Mouse (Mus musculus): ENCODE measurements around the gene Vmn1r111.
"Not testable (repeated sequence)": the region's sequence is repeated elsewhere in the genome, so short reads cannot be mapped to it uniquely, and the experiment has no call there.

Gene Vmn1r111

GRCm38 (mm10) chr7:20703116-20703515 is at the start of gene Vmn1r111:
Vmn1r111 (minus strand) TSS chr7:20703216.
- not testable (repeated sequence) for DNase-seq (ENCODE audit: low read depth, low spot score)

DNA sequence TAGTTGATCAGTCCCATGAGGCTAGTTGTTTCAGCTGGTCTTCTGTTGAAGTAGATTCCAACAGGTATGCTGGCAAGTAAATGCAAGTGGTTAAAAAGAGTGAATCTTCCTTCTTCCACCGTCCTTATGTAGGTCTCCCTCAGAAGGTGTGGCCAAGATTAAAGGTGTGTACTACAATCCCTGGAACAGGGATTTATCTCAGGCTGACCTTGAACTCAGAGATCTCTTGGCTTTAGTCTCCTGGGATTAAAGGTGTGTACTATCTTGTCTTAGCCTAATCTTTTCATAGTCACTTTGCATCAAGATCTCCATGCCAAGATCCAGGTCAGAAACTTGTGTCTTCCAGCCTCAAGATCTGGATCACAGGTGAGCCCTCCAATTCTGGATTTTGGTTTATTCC is 27.5 kb upstream of the Vmn1r111 start, which contains the start of gene Gm10668:
Gm10668 (minus strand) TSS at position 101 of the 400 bp plus-strand sequence.
- not testable (repeated sequence) for DNase-seq (ENCODE audit: low read depth, low spot score)

DNA sequence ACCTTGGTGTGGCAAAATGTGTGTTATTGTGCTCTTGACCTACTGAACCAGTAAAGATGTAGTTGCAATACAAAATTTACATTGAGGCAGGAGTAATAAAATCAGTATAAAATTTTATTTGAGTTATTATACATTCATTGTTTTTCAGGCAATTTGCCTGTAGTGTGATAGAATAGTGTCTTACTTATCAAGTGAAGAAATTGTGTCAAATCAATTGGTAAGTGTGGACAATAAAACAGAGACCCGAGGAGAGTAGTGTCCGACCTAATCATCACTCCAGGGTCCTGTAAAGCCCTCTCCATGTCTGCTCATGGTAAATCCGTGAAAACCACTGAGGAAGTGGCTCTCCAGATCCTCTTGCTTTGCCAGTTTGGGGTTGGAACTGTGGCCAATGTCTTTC is 34.4 kb downstream of the Vmn1r111 start, which contains the start of gene Vmn1r107:
Vmn1r107 (plus strand) TSS at position 301 of the 400 bp plus-strand sequence.
- DNase-seq (ENCODE audit: low read depth, low spot score), result not testable (repeated sequence)

All from embryo, embryonic 11.5 days (tissue).